Mouse (Mus musculus) induced T-regulatory cell, adult 2 months (primary cell): ENCODE results near the gene Fkbp15.

Experiments used
- DNase-seq: peaks from one replicate; pipeline ENCODE4 v3.0.0-alpha.2; 2012; ENCODE audit warnings: low read depth

Gene Fkbp15

DNA sequence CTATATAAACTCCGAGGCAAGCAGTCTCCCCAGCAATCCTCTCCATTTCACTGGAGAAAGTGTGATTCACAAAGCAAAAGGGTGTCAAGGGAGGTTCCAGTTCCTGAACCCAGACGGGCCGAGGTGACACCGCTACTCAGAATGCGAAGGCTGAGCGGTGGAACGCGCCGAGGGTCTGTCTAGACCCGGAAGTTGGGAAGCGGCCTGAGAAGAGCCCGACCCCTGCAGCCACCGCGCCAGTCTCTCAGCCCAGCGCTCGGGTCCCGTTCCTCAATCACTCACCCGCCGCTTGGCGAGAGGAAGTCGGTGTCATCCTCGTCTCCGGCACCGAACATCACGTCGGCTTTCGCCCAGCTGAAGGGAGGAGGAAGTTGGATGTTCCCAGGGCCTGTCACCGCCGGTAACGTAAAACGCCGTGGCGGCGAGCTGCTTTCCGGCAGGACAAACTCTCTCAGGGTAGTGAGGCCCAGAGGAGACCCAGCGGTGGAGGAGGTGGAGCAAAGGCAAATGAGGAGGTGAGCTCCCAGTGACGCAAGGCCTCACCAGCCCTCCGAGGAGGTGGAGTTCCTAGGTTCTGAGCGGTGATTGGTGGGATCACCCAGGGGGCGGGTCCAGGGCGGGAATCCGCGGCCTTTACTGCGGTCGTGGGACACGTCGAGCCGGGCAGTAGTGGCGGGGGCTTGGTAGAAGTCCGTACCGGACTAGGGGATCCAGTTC lies at the start of gene Fkbp15, which contains the start of gene Slc31a1:
TSS of gene Fkbp15 (minus strand) at position 461 of the 717 bp plus-strand sequence.
TSS of gene Slc31a1 (plus strand) at position 640 of the 717 bp plus-strand sequence.
- peak; percentile 99 for DNase-seq

DNA sequence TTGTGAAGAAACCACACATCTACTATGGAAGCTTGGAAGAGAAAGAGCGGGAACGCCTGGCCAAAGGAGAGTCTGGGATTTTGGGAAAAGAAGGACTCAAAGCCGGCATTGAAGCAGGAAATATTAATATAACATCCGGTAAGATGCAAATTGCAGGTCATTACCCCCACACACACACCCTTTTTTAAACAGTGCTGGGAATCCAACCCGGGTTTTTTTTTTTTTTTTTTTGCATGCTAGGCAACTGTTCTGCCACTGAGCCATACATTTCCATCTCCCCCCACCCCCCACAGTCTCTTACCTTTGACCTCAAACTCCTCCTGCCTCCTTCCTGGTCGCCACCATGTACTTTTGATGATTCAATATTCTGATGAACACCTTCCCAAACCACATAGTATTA lies 49.3 kb upstream of the Fkbp15 start:
- DNase-seq = peak; percentile 49

DNA sequence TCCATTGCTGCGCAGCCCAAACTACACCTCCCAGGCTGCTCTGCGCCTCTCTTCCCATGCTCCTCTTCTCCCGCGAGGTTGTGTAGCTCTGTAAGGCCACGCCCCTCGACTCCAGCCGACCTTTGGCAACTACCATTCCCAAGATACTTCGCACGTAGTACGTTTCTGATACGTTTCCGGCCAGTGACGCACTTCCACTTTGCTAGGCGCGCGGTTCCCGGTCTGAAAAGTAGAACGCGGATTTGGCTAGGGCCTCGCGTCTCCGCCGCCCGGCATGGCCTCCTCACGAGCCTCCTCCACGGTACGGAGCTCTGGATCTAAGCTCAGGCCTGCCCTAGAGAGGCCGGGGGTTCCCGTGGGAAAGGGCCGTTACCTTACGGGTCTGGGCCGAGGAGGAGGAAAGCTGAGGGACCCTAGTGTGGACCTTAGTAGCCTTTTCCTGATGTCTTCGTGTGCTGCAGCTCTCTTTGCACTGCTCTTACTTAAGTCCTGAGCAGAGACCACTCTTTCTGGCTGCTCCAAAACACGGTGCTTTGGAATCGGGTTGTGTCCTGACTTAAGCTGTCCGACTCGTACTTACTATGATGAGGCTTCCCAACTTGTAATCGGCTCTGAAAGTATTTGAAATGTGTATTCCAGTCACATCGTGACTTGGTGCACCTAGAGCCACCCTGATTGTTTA lies 48.4 kb upstream of the Fkbp15 start, which contains the start of the genes Cdc26 and Prpf4:
TSS of gene Cdc26 (minus strand) at position 42 of the 682 bp plus-strand sequence.
TSS of gene Prpf4 (plus strand) at position 197 of the 682 bp plus-strand sequence.
- peak; percentile 99 for DNase-seq

DNA sequence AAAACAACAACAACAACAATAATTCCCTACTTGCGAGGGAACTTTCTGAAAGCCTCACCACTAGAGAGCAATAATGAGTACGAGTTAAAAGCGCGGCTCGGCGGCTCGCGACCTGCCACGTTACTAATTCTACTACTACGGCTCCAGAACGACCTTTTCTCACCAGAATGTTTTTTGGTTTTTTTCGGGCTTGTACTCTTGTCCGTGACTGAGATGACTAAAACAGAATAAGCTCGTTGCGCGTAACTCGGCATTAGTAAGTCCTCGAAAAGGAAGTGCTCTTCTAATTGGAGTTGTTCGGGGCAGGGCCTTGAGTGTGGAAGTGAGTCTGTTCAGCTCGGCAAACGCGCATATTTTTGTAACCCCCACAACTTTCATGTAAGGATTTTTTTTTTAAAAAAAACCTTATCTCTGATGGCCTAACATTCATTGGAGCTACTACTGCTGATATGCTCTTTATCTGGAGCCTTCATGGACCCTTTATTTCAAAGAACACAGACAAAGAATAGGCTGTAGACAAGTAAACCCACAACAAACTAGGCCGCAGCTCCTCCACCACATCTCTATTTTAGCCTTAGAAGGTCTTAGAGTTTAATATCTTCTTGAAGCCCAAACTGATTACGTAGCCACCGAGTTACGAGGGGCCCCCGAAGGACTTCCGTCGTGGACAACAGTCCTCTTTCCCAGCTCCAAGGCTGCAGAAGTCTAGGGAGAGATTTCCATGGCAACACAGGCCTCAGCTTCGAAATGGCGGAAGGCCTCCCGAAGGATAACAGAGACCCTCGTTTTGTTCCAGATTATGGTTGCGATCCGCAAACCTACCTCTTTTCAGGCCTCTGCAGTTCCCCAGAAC lies 47.6 kb upstream of the Fkbp15 start:
- peak; percentile 88 for DNase-seq

DNA sequence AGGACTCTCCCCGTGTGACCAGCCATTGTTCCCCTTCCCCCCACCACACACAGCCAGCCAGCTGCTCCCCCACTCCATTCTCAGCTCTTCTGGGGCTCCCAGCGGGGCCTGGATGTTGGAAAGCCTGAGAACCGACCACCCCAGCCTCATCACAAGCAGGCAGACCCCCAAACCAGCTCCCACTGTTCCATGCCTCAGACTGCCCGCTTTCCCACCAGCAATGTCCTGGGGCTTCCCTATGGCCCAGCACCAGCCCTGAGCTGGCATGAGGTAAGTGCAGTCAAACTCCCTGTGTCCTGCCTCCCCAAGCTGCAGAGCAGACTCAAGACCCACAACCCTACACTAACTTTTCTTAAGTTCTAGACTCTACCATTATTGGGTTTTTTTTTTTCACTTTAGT lies 45.8 kb upstream of the Fkbp15 start:
- no peak for DNase-seq

DNA sequence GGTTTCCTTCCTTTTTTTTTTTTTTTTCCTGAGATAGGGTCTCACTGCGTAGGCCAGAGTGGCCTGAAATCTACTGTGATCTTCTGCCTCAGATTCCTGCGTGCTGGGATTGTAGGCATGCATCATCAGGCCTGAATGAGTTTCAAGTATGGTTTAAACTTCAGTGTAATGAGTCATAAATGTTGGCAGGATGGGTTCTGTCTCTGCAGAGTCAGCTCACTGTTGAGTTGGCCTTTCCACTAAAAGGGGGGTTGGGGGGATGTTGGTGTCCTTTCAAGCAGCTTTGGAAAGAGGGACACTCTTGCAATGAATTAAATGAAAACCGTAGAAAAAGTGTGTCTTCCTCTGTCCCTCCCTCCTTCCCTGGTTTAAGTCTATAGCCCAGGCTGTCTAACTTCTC lies 38.6 kb upstream of the Fkbp15 start:
- no peak for DNase-seq

DNA sequence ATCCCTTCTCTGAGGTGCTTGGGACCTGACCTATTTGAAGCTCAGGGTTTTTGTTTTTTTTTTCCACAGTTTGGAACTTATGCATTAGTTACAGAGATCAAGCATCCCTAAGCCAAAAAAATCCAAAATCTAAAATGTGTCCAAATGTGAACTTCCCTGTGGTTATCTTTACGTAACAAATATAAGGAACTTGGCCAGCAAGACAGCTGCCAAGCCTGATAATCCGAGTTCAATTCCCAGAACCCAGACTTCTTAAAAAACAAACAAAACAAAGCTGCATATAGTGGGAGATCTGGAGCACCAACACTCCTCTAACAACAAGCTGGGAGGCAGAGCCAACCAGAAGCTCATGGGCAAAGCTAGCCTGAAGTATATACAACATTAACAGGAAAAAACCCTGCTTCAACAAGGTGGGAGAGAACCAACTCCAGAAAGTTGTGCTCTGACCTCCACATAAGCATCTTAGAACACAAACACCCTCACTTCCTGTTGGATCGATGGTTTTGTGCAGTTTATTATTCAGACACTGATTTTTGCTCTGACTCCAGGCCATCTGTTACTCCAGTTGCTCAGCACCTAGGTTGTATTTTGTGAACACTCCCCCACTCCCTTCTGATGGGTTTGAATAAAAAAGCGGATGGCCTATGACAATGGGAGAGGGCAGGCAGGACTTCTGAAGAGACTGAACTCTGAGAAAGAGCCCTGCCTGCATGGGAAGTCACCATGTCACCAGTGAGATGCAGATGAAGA lies 37.4 kb upstream of the Fkbp15 start:
- DNase-seq = no peak

DNA sequence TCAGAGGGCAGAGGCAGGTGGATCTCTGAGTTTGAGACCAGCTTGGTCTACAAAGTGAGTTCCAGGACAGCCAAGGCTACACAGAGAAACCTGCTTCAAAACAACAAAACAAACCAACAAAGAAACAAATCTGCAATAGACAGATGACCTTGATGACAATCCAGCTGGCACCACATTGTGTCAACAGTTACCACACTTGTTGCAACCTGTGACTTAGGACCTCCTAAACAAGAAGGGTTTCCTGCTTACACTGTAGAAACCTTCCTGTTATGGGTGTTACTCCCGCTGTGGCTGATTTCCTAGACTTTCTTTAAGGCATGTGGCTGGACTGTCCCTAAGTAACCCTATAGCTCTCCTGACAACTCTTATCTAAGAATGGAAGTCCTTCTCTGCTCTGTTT lies 35.5 kb upstream of the Fkbp15 start:
- DNase-seq = no peak

DNA sequence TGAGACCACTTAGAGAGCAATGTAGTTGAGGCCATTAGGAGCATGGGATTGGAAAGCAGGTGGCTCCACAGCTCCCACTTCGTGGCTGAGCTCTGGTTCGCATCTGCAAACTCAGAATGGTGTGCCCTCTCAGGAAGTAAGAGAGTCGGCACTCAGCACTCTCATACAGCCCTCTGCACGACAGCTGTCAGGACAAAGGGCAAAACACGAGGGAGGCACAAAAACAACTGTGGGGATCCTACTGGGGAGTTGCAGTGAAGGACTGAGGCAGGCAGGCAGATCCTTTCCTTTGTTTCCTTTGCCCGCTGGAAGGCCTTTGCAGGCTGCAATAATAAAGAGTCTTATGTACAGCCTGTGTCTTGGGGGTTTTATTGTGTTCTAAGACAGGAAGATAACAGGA lies 33.1 kb upstream of the Fkbp15 start:
- no peak for DNase-seq

DNA sequence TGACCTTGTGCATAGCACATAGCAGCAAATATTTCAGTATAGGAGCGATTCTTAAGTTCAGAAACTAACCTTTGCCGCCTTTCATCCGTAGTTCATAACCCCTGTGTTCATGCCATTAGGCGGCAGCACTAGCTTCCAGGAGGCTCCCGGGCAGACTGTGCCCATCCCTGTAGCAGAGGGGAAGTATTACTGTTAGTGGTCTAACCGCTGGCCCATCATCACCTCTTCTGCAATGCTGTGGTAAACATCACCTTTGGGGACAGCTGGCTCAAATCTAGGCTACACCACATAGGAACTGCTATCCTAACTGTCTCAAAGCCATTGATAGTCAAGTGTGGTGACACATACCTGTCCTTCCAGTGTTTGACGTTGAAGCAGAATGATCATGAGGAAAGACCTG lies 31.5 kb upstream of the Fkbp15 start:
- DNase-seq = no peak

DNA sequence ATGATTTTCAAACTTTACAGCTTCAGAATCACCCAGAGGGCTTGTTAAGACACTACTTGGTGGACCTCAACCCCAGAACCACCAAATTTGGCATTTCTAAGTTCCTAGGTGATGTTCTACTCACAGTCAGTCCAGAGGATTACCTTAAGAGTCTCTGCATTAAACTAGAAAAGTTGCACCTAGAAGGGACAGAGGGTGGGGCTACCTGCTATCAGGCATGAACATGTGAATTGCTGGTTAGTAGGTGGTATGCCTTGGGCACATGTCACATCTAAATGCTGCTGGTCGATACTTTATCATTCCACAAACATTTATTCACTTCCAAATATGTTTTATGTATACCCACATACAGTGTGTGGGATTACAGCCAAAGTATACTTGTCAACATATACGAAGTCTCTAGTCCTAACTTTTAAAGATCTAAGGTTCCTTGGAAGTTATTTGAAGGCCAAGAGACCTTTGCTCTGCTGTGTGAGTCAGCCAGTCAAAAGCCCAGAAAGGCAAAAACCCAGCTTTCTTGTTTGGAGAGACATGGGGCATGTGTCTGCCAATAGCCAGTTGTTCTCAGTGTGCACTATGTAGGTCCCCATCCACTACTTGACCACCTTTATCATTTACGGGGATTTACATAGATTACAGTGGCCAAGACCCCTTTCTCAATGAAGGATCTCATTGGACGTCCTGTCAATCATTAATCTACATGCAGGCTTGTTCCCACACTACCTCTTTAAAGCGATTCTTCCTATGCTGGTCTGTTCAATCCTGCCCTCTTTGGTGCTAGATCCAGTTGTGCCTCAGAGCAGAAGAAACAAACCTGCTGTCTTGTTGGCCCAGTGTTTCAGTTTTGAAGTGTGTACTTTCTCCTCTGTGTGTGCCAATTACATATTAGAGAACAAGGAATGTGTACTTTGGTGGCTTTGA lies 29.5 kb upstream of the Fkbp15 start:
- no peak for DNase-seq

DNA sequence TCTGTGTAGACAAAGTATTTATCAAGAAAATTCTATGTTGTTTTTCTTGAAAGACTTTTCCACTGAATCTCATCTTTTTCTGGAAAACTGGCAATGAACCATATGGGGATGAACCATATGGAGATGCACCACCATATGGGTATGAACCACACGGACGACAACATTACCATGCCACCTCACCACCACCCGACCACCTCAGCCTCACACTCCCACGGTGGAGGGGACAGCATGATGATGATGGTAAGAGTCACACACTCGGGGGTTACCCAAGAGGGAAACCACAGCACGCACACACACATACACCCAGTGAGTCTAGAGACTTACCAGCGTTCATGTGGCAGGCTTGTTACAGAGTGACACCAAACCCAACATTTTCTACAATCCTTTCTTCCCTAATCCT lies 25.1 kb upstream of the Fkbp15 start:
- DNase-seq = no peak

DNA sequence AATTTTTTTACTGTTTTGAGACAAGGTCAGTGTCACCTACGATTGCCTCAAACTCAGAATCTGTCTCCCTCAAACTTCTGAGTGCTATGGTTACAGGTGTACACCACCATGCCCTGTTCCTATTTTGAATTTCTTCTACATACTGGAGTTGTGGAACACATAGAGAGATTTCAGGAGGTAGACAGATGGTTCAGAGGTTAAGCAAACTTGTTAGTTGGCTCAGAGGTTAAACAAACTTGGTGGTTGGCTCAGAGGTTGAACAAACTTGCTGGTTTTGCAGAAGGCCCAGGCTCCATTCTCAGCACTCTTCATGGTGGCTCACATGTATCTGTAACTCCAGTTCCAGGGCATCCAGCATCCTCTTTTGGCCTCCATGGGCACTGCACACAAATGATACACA lies 23.8 kb upstream of the Fkbp15 start:
- no peak for DNase-seq

DNA sequence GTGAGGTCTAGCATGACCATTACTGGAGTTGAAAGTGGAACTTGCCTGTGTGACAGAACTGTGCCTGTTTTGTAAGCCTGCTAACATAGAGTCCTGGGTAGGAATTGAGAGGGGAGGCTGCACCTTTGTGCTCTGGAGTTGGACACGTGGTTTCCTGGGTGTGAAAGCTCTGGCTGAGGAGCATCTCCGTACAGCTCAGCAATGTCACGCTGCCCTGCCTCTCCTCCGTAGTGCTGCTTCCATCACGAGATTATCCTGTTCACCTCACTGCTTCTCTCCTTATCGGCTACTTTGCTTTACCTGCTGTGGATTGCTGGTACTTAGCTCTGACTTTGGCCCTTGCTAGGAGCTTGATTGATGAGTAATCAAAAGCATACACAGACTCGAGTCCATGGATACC lies 23.4 kb upstream of the Fkbp15 start:
- no peak for DNase-seq

DNA sequence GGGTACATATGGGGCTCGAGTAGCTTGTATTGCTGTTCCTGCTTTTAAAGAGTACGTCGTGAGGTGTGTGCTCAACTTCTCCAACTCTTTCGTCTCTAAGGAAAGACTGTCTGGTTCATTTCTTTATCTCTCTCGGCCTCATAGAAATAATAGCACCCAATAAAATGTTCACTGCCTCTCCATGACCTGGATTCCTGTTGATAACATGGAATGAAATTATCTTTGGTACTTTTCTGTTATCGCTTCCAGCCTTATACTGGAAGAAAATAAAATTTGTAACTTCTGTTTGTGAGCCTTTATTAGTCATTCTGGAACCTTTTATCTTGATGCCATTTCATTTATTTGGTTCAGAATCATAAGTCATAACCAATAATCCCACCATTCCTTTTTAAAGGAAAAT lies 22.9 kb upstream of the Fkbp15 start:
- DNase-seq = no peak

DNA sequence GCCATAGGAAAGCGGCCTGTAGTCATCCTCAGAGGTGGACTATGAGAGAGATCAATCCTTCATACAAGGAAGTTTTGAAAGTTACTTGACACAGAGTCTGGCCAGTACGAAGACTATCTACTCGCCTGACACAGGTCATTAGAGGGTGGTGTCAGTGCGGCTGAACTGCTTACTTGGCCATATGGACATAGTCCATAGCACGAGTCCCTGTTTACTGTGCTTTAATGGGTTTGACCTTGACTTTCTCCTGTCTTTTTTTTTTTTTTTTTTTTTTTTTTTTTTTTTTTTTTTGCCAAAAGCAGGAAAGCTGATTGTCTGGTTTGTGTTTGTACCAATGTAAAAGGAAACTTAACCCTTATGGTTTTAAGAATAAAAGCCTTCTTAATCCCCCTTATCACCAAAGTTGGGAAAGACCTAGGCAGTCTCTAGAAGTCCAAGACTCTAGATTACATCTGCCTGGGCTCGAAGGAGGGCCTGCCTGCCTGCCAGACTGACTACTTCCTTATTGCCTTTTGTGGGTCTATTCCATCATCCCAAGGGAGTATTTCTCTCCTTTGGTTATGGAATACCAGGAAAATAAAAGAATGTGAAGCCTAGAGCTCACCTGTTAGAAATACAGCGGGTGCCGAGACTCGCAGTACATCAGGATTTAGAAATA lies 19.5 kb upstream of the Fkbp15 start:
- no peak for DNase-seq

DNA sequence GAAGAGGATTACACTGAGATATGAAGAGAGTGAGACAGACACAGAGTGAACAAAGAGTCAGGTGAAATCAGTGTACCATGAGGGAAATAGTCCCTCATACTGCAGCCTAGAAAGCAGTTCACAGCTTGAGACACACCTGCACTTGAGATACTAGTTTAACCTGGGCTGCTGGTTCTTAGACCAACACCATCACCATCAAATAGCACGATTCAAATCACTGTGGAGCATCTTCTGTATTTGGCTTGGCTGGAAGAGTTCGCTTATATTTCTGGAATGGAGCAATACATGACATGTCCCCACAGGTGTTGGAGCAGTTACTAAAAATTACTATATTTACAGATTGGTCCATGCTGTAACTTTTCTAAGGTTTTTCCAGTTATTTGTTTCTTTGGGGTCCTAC lies 15.8 kb upstream of the Fkbp15 start:
- DNase-seq = no peak

DNA sequence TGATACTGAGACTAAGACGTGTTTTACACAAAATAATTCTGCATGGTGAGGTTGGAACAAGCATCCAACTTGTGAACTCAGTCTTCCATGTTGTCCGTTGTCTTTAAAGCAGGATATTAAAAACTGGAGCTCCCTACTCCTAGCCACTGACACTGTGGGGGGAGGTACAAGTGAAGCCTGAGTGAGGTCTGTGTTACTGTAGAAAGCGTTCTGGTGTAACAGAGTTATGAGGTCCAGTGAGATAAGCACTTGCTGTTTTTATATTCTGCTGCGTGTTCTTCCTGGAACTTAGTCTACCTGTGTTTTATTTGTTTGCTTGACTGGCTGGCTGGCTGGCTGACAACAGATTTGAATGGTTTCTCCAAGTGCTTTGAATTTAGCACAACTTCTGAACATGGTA lies 14.0 kb upstream of the Fkbp15 start:
- no peak for DNase-seq

DNA sequence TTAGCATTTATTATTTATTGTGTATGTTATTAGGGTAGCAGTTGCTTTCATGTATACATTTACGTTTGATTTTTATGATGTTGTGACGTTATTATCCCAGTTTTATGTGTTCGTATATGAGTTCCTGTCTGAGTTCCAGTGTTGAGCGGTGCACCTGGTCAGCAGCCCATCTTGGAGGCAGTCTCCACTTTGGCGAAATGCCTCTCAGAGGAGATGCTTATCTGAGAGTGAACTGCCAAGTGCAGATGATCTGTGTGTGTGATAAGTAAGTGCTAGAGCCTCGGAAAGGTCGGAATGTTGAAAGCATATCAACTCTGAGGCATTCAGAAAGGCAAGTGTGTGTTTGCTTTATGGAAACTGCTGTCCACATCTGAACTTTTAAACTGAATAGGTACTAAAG lies 13.3 kb upstream of the Fkbp15 start:
- DNase-seq = no peak

DNA sequence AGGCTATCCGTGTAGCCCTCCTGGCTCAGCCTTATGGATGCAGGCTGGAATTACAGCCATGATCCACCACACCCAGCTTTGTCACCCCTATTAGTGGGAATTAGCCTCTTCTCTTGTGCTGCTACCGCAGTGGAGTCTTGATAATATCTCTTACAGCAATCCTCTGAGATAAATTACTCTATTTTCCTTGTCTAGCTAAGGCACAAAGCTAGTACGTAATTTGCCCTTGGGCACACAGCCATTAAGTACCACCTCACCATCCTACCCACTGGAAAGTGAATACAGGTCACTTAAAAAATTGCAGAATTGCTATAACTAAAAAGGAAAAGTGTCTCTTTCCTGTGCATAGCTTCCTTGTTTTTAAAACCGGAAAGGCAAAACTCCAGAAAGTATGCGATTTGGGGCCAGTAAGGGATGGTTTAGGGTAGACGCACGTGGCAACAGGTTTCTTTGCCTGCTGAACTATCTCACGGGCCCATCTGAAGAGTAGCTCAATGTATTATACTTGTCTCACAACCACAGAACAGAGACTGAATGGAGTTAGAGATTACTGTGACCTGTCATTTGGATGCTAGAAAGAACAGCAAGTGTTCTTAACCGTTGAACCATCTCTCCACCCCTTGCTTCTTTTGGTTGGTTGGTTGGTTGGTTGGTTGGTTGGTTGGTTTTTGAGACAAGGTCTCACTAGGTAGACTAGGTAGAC lies 12.6 kb upstream of the Fkbp15 start:
- DNase-seq = no peak
